Mouse (Mus musculus): ENCODE measurements at regions not wholly inside any gene's neighbourhood (a gene's known extent, or its start where the extent isn't known, plus 50 kb on each side); places are given as distances from the start of the nearest gene placed in this dataset.
A peak's percentile ranks its signal among the peaks of the same experiment; 100 is the strongest.

DNA sequence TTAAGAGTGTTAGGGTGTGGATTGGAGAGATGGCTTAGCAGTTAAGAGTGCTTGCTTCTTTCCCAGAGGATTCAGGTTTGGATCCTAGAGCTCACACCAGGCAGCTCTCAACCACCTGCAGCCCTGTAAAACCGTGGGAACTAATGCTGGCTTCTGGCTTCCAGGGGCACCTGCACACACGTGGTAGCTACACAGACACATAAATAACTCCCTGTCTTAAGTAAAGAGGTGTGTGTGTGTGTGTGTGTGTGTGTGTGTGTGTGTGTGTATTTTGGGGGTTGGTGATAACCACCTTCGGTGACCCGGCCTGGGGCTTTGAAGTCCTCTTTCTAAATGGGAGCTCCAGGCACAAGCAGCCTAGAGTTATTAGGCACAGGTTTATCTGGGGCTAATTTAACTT, 72.5 kb upstream of the Haao start:
- Histone ChIP-seq H3K4me1 (peaks cover 13% of the 10 kb centered on the region), H3K9me3 (no peaks in the 10 kb centered on the region), H3K27ac (replicated peaks) (no peak overlapping the region), H3K27me3 (no peaks in the 10 kb centered on the region), H3K4me3 (no peak overlapping the region), H3K36me3 (no peaks in the 10 kb centered on the region), H3K9ac (replicated peaks) (no peak overlapping the region), H3K4me2 (replicated peaks) (no peak overlapping the region)
- no peak for ATAC-seq (replicated peaks)
- 32% methylated on average over 4 of the region's 4 CpGs for WGBS

DNA sequence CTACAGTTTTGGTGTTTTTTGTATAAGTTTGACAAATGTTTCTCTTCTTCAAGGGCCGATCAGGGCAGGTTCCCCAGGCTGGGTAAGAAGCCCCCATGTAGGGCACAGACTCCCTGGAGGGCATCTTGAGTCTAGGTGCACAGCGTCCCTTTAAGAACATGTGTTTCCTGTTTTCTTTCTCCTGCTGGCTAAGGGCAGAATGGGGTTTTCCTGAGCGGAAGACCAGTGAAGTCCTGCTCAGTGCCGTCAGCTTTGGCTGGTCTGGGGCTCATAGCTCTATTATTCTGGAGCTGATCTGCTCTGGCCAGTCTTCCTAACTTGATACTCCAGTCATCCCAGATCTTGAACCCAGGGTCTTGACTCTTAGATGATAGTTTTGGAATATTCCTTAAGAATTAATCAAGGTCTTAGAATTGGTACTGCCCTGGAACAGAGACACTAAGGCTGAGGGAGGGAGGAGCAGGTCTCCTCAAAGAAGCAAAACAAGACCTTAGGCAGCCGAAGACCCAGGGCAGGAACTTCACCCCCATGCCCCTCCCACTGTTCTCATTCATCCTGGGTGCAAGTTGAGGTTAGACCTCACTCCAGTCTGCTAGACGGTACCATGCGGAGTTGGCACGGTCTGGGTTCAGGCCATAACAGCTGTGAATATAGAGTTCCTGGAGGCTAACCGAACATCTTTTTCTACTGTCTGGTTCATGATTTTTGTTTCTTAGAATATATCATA, 70.8 kb upstream of the Haao start:
- peaks cover 13% of the 10 kb centered on the region for H3K4me1 ChIP-seq
- H3K36me3 ChIP-seq = no peaks in the 10 kb centered on the region
- no peak overlapping the region for H3K4me2 ChIP-seq (replicated peaks)
- WGBS = 81% methylated on average over 9 of the region's 9 CpGs
- H3K9ac ChIP-seq (replicated peaks) = no peak overlapping the region
- no peak overlapping the region for H3K4me3 ChIP-seq
- no peaks in the 10 kb centered on the region for H3K9me3 ChIP-seq
- ATAC-seq (replicated peaks) = no peak
- H3K27me3 ChIP-seq = no peaks in the 10 kb centered on the region
- no peak overlapping the region for H3K27ac ChIP-seq (replicated peaks)

DNA sequence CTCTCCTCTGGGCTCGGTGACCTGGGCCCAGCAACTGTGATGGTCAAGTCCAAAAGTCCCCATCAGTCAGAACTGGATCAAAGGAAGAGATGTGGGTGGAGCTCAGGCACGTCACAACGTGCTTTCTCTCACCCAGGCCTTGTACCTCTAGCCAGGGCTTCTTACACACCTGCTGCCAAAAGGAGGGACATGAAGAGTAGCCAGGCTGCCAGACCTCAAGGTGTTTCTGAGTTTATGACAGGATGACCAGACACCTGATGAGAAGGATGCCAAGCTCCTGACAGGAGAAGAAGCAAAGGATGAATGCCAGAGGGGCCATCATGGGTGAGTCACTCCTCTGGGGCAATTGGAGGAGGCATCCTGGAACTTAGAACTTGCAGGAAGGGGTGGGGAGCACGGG, 70.0 kb upstream of the Haao start:
- no peaks in the 10 kb centered on the region for H3K9me3 ChIP-seq
- H3K27me3 ChIP-seq = no peaks in the 10 kb centered on the region
- no peaks in the 10 kb centered on the region for H3K36me3 ChIP-seq
- no peak overlapping the region for H3K27ac ChIP-seq (replicated peaks)
- WGBS = 82% methylated on average over 4 of the region's 4 CpGs
- no peak for ATAC-seq (replicated peaks)
- H3K9ac ChIP-seq (replicated peaks) = no peak overlapping the region
- H3K4me1 ChIP-seq = peaks cover 13% of the 10 kb centered on the region
- H3K4me2 ChIP-seq (replicated peaks) = no peak overlapping the region
- no peak overlapping the region for H3K4me3 ChIP-seq

DNA sequence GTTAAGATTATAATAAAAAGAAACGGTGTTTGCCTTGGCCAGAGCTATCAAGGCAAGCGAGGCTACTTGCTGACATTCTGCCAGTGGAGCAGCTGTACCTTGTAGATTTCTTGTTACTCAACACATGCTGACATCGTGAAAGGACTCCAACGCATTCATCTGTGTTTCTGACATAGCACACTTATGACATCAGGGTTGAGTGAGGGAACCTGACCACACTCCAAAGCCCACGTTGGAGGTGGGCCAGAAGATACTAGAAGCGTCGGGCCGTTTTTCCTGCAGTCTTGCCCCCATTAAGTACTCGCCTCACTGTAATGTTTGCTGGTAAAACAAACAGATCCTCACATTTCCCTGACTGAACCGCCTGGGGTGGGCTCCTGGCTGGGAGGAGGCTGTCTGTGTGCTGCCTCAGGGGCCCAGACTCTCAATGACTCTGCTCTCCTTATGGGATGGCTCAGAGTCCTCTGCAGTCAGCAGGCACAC, 69.0 kb upstream of the Haao start:
- H3K9ac ChIP-seq (replicated peaks) = no peak overlapping the region
- no peak overlapping the region for H3K4me2 ChIP-seq (replicated peaks)
- no peaks in the 10 kb centered on the region for H3K27me3 ChIP-seq
- peaks cover 13% of the 10 kb centered on the region for H3K4me1 ChIP-seq
- H3K27ac ChIP-seq (replicated peaks) = no peak overlapping the region
- ATAC-seq (replicated peaks) = peak; percentile 64
- no peak overlapping the region for H3K4me3 ChIP-seq
- WGBS = 34% methylated on average over 10 of the region's 10 CpGs
- H3K36me3 ChIP-seq = no peaks in the 10 kb centered on the region
- H3K9me3 ChIP-seq = no peaks in the 10 kb centered on the region

DNA sequence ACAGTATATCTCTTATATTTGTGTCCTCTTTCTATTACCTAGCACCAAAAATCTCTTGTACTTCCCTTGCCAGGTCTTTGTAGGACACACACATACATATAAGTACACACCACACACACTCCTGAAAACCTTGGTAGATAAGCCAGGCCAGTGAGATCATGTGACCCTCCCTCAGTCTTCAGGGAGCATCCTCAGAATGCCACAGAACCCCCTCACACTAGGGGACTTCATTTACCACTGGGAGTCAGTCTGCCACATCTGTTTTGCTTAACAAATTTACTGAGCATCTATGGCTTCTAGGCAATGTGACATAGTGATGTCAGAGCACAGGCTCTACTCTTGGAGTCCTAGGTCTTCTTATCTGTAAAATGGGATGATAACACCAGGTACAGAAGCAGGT, 67.3 kb upstream of the Haao start:
- Histone ChIP-seq H3K36me3 (no peaks in the 10 kb centered on the region), H3K27ac (replicated peaks) (no peak overlapping the region), H3K9ac (replicated peaks) (no peak overlapping the region), H3K4me1 (peaks cover 13% of the 10 kb centered on the region), H3K4me3 (no peak overlapping the region), H3K4me2 (replicated peaks) (no peak overlapping the region), H3K27me3 (no peaks in the 10 kb centered on the region), H3K9me3 (no peaks in the 10 kb centered on the region)
- ATAC-seq (replicated peaks) = no peak

DNA sequence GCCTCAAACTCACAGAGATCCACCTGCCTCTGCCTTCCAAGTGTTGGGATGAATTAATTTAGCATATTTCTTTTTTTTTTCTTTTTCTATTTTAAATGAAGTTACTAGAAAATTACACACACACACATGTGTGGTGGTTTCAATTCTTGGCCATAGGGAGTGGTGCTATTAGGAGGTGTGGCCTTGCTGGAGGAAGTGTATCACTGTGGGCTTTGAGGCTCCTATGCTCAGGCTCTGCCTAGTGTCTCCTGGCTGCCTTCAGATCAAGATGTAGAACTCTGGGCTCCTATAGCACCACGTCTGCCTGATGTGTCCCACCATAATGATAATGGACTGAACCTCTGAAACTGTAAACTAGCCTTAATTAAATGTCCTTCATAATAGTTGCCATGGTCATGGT, 66.8 kb upstream of the Haao start:
- 79% methylated on average over 1 of the region's 1 CpGs for WGBS
- no peak overlapping the region for H3K4me3 ChIP-seq
- ATAC-seq (replicated peaks) = no peak

DNA sequence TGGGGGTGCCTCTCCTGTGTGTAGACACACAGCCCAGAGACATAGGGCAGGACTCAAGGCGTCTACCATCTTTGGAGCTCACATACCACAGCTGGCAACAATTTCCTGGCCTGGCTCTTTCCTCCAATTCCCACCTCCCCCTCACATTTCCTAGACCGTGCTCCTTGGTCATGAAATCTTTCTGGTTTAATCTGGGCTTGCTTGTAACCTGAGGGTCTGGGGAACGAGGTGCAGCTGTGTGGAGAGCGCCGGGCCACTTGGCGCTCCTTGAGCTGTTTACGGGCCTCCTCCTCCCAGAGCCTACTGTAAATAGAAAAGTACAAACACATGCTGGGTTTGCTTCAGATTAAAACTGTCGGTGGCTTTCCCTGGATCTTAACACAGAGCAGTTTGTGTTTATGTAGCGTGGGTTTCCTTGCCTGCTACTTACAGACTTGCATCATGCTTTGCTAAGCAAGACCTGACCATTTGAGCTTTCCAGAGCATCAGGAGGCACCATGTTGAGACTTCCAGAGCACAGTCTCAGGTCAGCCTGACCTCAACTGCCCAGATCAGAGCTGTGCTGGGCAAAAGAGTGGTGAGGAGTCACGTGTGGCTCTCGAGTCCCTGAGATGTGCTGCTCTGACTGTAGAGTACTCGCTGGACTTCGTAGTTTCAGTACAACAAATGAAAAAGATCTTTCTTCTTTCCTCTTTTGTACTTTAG, 66.1 kb upstream of the Haao start:
- 79% methylated on average over 13 of the region's 13 CpGs for WGBS

More for the DNA sequence above, 66.8 kb upstream of the Haao start:
- H3K9me3 ChIP-seq = no peaks in the 10 kb centered on the region
- H3K36me3 ChIP-seq = no peaks in the 10 kb centered on the region
- peaks cover 13% of the 10 kb centered on the region for H3K4me1 ChIP-seq
- no peaks in the 10 kb centered on the region for H3K27me3 ChIP-seq
- no peak overlapping the region for H3K9ac ChIP-seq (replicated peaks)
- no peak overlapping the region for H3K27ac ChIP-seq (replicated peaks)
- H3K4me2 ChIP-seq (replicated peaks) = no peak overlapping the region

DNA sequence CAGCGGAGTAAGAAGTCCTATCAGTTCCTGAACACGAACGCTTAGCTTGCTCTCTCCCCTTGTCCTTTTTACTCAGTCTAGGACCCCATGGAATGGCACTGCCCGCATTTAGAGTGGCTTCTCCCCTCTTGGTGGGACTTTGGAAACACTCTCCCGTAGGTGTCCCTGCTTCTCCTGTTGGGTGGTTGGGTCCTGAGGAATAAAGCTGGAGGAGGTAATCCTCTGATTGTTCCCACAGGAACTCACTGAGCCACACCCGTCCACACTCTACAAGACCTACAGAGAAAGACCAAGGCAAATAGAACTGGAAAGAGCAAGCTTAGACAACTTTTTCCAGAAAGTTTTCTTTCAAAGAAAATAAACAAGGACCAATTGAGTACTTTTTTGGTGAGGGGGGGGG, 64.7 kb upstream of the Haao start:
- H3K36me3 ChIP-seq = no peaks in the 10 kb centered on the region
- WGBS = 94% methylated on average over 6 of the region's 6 CpGs
- no peak overlapping the region for H3K4me2 ChIP-seq (replicated peaks)
- H3K4me1 ChIP-seq = peaks cover 11% of the 10 kb centered on the region
- H3K9ac ChIP-seq (replicated peaks) = no peak overlapping the region
- H3K27ac ChIP-seq (replicated peaks) = no peak overlapping the region
- ATAC-seq (replicated peaks) = no peak
- no peaks in the 10 kb centered on the region for H3K27me3 ChIP-seq
- no peak overlapping the region for H3K4me3 ChIP-seq
- no peaks in the 10 kb centered on the region for H3K9me3 ChIP-seq

More for the DNA sequence above, 66.1 kb upstream of the Haao start:
- Histone ChIP-seq H3K9ac (replicated peaks) (no peak overlapping the region), H3K27me3 (no peaks in the 10 kb centered on the region), H3K36me3 (no peaks in the 10 kb centered on the region), H3K4me1 (peaks cover 13% of the 10 kb centered on the region), H3K9me3 (no peaks in the 10 kb centered on the region), H3K4me3 (no peak overlapping the region), H3K27ac (replicated peaks) (no peak overlapping the region), H3K4me2 (replicated peaks) (no peak overlapping the region)
- ATAC-seq (replicated peaks) = no peak

DNA sequence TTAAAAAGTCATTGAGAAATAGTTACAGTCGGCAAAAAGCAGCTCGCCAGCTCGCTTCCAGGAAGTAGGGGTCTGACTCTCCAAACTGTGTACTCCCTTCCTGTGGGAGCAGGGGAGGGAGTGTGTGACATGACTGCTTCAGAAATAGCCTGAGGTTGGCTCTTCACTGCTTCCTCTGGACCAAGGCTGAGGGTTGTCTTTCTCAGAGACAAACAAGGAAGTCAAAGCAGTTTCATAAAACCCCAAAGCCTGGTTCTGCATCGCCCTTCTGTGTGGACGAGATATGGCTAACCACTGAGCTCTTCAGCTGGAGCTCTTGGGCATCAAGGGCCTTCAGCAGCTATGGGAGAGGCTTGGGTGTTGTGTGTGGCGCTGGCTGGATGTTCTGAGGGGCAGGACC, 61.0 kb upstream of the Haao start:
- Histone ChIP-seq H3K36me3 (no peaks in the 10 kb centered on the region), H3K9ac (replicated peaks) (no peak overlapping the region), H3K27me3 (no peaks in the 10 kb centered on the region), H3K4me1 (no peaks in the 10 kb centered on the region), H3K4me2 (replicated peaks) (no peak overlapping the region), H3K27ac (replicated peaks) (no peak overlapping the region), H3K4me3 (no peak overlapping the region), H3K9me3 (no peaks in the 10 kb centered on the region)
- WGBS = 92% methylated on average over 6 of the region's 6 CpGs
- no peak for ATAC-seq (replicated peaks)

DNA sequence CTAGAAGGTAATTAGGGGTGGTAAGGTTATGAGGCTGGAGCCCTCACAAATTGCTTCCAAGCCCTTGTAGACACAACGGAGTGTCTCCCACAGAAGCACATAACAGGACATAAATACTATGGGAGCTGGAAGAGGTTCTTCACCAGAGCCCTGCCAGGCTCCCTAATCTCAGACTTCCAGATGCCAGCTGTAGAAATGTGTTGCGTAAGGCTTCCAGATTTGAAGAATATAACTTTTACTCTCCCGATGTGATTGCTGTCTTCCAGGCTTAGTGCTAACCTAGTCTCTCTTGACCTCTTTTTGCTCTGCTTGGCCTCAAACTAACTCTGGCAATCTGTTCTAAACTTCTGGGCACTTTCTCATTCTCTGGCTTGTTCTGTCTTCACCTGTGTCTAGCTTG, 59.8 kb upstream of the Haao start:
- 96% methylated on average over 3 of the region's 3 CpGs for WGBS
- no peaks in the 10 kb centered on the region for H3K4me1 ChIP-seq
- H3K27ac ChIP-seq (replicated peaks) = no peak overlapping the region
- no peaks in the 10 kb centered on the region for H3K9me3 ChIP-seq
- H3K36me3 ChIP-seq = no peaks in the 10 kb centered on the region
- no peaks in the 10 kb centered on the region for H3K27me3 ChIP-seq
- no peak overlapping the region for H3K4me3 ChIP-seq
- no peak overlapping the region for H3K4me2 ChIP-seq (replicated peaks)
- no peak overlapping the region for H3K9ac ChIP-seq (replicated peaks)
- ATAC-seq (replicated peaks) = no peak

DNA sequence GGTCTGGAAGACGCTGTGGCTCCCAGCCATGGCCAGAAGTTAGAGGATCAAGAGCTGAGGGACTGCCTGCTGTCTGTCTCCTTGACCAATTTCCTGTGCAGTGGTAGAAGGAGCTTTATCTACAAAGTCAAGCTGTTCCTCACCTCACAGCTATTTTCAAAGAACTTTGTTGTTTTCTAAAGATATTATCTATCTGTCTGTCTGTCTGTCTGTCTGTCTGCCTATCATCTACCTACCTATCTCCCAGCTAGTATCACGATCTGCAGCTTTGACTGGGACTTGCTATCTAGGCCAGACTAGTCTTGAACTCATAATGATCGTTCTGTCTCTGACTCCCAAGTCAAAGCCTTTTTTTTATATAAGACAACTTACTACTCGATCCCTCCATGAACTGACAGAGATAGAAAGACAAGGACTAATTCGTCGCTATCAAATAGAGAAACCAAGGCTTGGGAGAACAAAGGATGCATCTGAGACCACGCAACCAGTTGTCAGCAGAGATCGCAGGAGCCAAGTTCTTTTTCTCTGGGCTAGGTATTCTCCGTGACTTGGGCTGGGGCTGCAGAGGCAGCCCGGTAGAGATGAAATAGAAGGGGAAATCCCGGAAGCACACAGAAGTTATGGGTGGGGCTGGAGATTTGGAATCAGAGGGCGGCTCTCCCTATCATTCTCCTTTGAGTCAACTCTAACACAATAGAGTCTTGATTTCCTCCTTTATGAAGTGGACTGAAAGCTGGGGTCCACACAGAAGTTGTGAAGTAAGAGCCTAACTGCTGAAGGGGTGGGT, 59.2 kb upstream of the Haao start:
- H3K9me3 ChIP-seq = no peaks in the 10 kb centered on the region
- 93% methylated on average over 12 of the region's 12 CpGs for WGBS

DNA sequence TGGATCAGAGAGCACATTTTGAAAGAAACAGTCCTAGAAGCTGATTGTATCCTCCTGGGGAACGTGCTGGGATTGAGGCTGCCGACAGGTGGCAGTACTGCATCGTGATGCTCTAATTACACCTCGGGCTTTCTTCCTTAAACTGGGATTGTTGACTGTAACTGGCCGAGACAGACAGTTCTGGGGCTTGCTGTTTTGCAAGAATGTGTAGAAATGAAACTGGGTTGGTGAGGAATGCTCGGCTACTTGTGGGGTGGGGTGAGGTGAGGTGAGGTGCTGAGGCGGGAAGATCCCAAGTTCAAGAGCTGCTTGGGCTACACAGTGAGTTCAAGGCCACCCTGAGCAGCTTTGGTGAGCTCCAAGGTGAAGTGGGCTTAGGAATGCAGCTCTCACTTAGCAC, 55.7 kb upstream of the Haao start:
- H3K4me1 ChIP-seq = no peaks in the 10 kb centered on the region
- H3K27me3 ChIP-seq = no peaks in the 10 kb centered on the region
- H3K9ac ChIP-seq (replicated peaks) = no peak overlapping the region
- no peaks in the 10 kb centered on the region for H3K9me3 ChIP-seq
- peak; percentile 60; the same call in 1 of the 2 replicates for ATAC-seq (replicated peaks)
- H3K4me3 ChIP-seq = no peak overlapping the region
- H3K36me3 ChIP-seq = no peaks in the 10 kb centered on the region
- WGBS = 6% methylated on average over 7 of the region's 7 CpGs
- H3K4me2 ChIP-seq (replicated peaks) = no peak overlapping the region
- no peak overlapping the region for H3K27ac ChIP-seq (replicated peaks)

More for the DNA sequence above, 59.2 kb upstream of the Haao start:
- Histone ChIP-seq H3K4me2 (replicated peaks) (no peak overlapping the region), H3K4me3 (no peak overlapping the region), H3K27ac (replicated peaks) (no peak overlapping the region), H3K36me3 (no peaks in the 10 kb centered on the region), H3K4me1 (no peaks in the 10 kb centered on the region), H3K9ac (replicated peaks) (no peak overlapping the region), H3K27me3 (no peaks in the 10 kb centered on the region)
- no peak for ATAC-seq (replicated peaks)
